17 mouse cellular contexts compared by ENCODE assay signal in genomic region chr10:31272738-31273137, GRCm38 (mm10).
"Had no signal": no experiment of that assay in that cellular context is flagged by ENCODE, and none has a peak within 500 bp of the region (broad histone marks: within the 10 kb centered on the region; RNA-seq: fewer than 3 reads in every experiment).

No protein-coding gene starts in this region.

- H3K36me3 ChIP-seq: limb, embryonic 12.5 days; limb, embryonic 15.5 days; midbrain, embryonic 12.5 days; stomach, embryonic 15.5 days had no signal

- H3K9me3 ChIP-seq: limb, embryonic 12.5 days; limb, embryonic 15.5 days; midbrain, embryonic 12.5 days; stomach, embryonic 15.5 days had no signal

- H3K27ac ChIP-seq: limb, embryonic 12.5 days; limb, embryonic 15.5 days; liver, embryonic 14.5 days; macrophage; midbrain, embryonic 12.5 days; stomach, embryonic 15.5 days had no signal

- H3K4me3 ChIP-seq: limb, embryonic 12.5 days; limb, embryonic 15.5 days; midbrain, embryonic 12.5 days; stomach, embryonic 15.5 days had no signal

- H3K27me3 ChIP-seq: limb, embryonic 12.5 days; limb, embryonic 15.5 days; midbrain, embryonic 12.5 days; stomach, embryonic 15.5 days had no signal

- DNase-seq: kidney, postnatal 14 days; kidney, postnatal 4 days; left cerebral cortex, postnatal 4 days; liver, postnatal 0 days; retina, postnatal 1 day; right cerebral cortex, postnatal 25 days; spleen, adult 18-20 months; thymus, postnatal 25 days had no signal

- H3K4me2 ChIP-seq: limb, embryonic 12.5 days; limb, embryonic 15.5 days; liver, embryonic 11.5 days; lung, embryonic 14.5 days; midbrain, embryonic 12.5 days; stomach, embryonic 15.5 days had no signal

- H3K9ac ChIP-seq: limb, embryonic 12.5 days; limb, embryonic 15.5 days; liver, embryonic 14.5 days; liver, postnatal 0 days; lung, embryonic 14.5 days; midbrain, embryonic 12.5 days; stomach, embryonic 15.5 days had no signal

- H3K4me1 ChIP-seq: limb, embryonic 12.5 days; limb, embryonic 15.5 days; midbrain, embryonic 12.5 days; stomach, embryonic 15.5 days had no signal

- ATAC-seq: liver, postnatal 0 days; lung, postnatal 0 days had no signal
